Mouse (Mus musculus) ES-E14 (cell line): Measurements from ENCODE around the gene Lsm11. TPM values are rescaled to one million over a fixed set of nuclear protein-coding genes. Genes with fewer than 3 reads are reported as not detected.
A peak's percentile ranks its signal among the peaks of the same experiment; 100 is the strongest.

ENCODE experiments used
- DNase-seq: peaks from one replicate; pipeline ENCODE4 v3.0.0-alpha.2; 2013; ENCODE audit warnings: low read depth, low spot score
- H3K27ac ChIP-seq: 2 replicates; pipeline ENCODE4 v1.5.1; 2012; ENCODE audit warnings: low read depth, mild to moderate bottlenecking, low read length, moderate library complexity, mixed read lengths; ENCODE audit not compliant: poor library complexity, insufficient read depth, severe bottlenecking
- H3K36me3 ChIP-seq: 2 replicates; pipeline ENCODE4 v1.6.1; 2012; ENCODE audit warnings: mild to moderate bottlenecking, low read length, moderate library complexity, mixed read lengths; ENCODE audit not compliant: control insufficient read depth, poor library complexity, insufficient read depth, severe bottlenecking
- H3K4me1 ChIP-seq, 2 experiments: fragments of 150-350 bp in 1 of 2; sonication (generic) in 1 of 2; 2 replicates each; pipeline ENCODE4 v1.6.1; 2012; ENCODE audit warnings: low read length in 2 of 2, mild to moderate bottlenecking in 1 of 2, mixed read lengths in 1 of 2; ENCODE audit not compliant: control insufficient read depth in 2 of 2, insufficient read depth in 2 of 2, poor library complexity in 1 of 2
- H3K4me3 ChIP-seq, 2 experiments: fragments of 150-350 bp in 1 of 2; sonication (generic) in 1 of 2; 2 replicates each; pipeline ENCODE4 v1.5.1; 2012; ENCODE audit warnings: low read length in 2 of 2, low read depth in 1 of 2, mild to moderate bottlenecking in 1 of 2, mixed read lengths in 1 of 2; ENCODE audit not compliant: insufficient read depth in 1 of 2, poor library complexity in 1 of 2, severe bottlenecking in 1 of 2
- H3K9ac ChIP-seq: 2 replicates; pipeline ENCODE4 v1.6.1; 2012; ENCODE audit warnings: low read depth, mild to moderate bottlenecking, low read length, mixed read lengths; ENCODE audit not compliant: poor library complexity, insufficient read depth, severe bottlenecking
- H3K9me3 ChIP-seq: fragments of 150-350 bp; sonication (generic); 2 replicates; pipeline ENCODE4 v1.6.1; 2012; ENCODE audit warnings: low read depth, mild to moderate bottlenecking, low read length; ENCODE audit not compliant: control insufficient read depth, insufficient read depth
- CHD2 ChIP-seq: IDR thresholded peaks from 2 replicates; pipeline ENCODE4 v1.6.1; 2014; ENCODE audit warnings: mild to moderate bottlenecking, low read depth, low read length, inconsistent platforms
- HCFC1 ChIP-seq: IDR thresholded peaks from 2 replicates; pipeline ENCODE4 v1.6.1; 2012; ENCODE audit warnings: low read length, inconsistent platforms, borderline replicate concordance; ENCODE audit not compliant: insufficient read depth
- MAFK ChIP-seq: IDR thresholded peaks from 2 replicates; pipeline ENCODE4 v1.6.1; 2014; ENCODE audit warnings: mild to moderate bottlenecking, low read depth, low read length, inconsistent platforms; ENCODE audit not compliant: insufficient read depth
- ZC3H11A ChIP-seq: IDR thresholded peaks from 2 replicates; pipeline ENCODE4 v1.6.1; 2012; ENCODE audit warnings: low read depth, mild to moderate bottlenecking, inconsistent platforms, low read length, borderline replicate concordance
- ZNF384 ChIP-seq: IDR thresholded peaks from 2 replicates; pipeline ENCODE4 v1.6.1; 2012; ENCODE audit warnings: low read depth, low read length, inconsistent platforms
- in situ Hi-C, 2 experiments: fragments of 600-800 bp; cut with MboI; formaldehyde crosslinking; loops; one replicate each; pipeline ENCODE4 v1.15.1; 2025; ENCODE audit warnings: low sequenced_read_pairs in 2 of 2, inconsistent platforms in 1 of 2; ENCODE audit not compliant: unreplicated experiment in 2 of 2
- total RNA-seq: library from RNA; depleted of rRNA; stranded (reverse); fragments of 300-350 nt; gene quantifications from 2 replicates; pipeline ENCODE4 v1.2.3, GENCODE M21; 2012

The Lsm11 gene
- total RNA-seq, 1 experiment: 7.9 TPM

GRCm38 (mm10) chr11:45947491-45947890, 2.8 kb upstream of the Lsm11 start:
- 0 out of 4 replicates have a peak, but pooled peaks cover 0 to 3% of the 10 kb centered on the region in 2 experiments for H3K4me1 ChIP-seq
- DNase-seq: no peak
- no peak overlapping the region for H3K27ac ChIP-seq
- peaks cover 11% of the 10 kb centered on the region for H3K36me3 ChIP-seq
- no peak overlapping the region for H3K4me3 ChIP-seq
- H3K9me3 ChIP-seq: no peaks in the 10 kb centered on the region
- no peak overlapping the region for H3K9ac ChIP-seq
- no peak for TF ChIP-seq HCFC1
- no peak for TF ChIP-seq ZC3H11A
- no peak for TF ChIP-seq CHD2
- TF ChIP-seq MAFK: no peak
- TF ChIP-seq ZNF384: no peak
- in situ Hi-C loops: no loop called here

GRCm38 (mm10) chr11:45946796-45947195, 2.1 kb upstream of the Lsm11 start:
- TF ChIP-seq HCFC1 (no peak), CHD2 (no peak), ZC3H11A (no peak), MAFK (no peak), ZNF384 (no peak)
- DNase-seq: no peak
- H3K9ac ChIP-seq: no peak overlapping the region
- peaks cover 7% of the 10 kb centered on the region for H3K36me3 ChIP-seq
- H3K9me3 ChIP-seq: no peaks in the 10 kb centered on the region
- no peak overlapping the region for H3K27ac ChIP-seq
- 0 out of 4 replicates have a peak, but pooled peaks cover 0 to 3% of the 10 kb centered on the region in 2 experiments for H3K4me1 ChIP-seq
- in situ Hi-C loops: no loop called here
- H3K4me3 ChIP-seq: no peak overlapping the region

GRCm38 (mm10) chr11:45943891-45944642, 668 bp downstream of the Lsm11 start:
- H3K9me3 ChIP-seq: no peaks in the 10 kb centered on the region
- peaks cover 3% of the 10 kb centered on the region; the same call in 1 of the 2 replicates for H3K36me3 ChIP-seq
- in situ Hi-C loops: no loop called here
- H3K9ac ChIP-seq: peak overlapping the region; percentile 78
- TF ChIP-seq ZNF384 (no peak), MAFK (no peak), CHD2 (no peak), HCFC1 (no peak), ZC3H11A (no peak)
- DNase-seq: no peak
- H3K4me3 ChIP-seq: peak overlapping the region; percentile 75 to 92
- H3K27ac ChIP-seq: no peak overlapping the region
- peaks cover 0 to 3% of the 10 kb centered on the region in 2 experiments; a peak in 1 of 4 replicates for H3K4me1 ChIP-seq

- Histone ChIP-seq H3K4me1 (peaks cover 0 to 3% of the 10 kb centered on the region in 2 experiments; a peak in 1 of 4 replicates), H3K27ac (no peak overlapping the region), H3K4me3 (peak overlapping the region in 1 of 2 experiments; percentile 92; a peak in 1 of 4 replicates), H3K9me3 (no peaks in the 10 kb centered on the region), H3K9ac (no peak overlapping the region; the same call in 1 of the 2 replicates), H3K36me3 (peaks cover 4% of the 10 kb centered on the region)
- in situ Hi-C loops: no loop called here
- TF ChIP-seq HCFC1: no peak
- no peak for TF ChIP-seq CHD2
- TF ChIP-seq MAFK: no peak
- no peak for TF ChIP-seq ZC3H11A
- DNase-seq: no peak
Measured at GRCm38 (mm10) chr11:45943108-45943705, 1.5 kb downstream of the Lsm11 start.
